Mouse (Mus musculus) c-Kit-positive CD71-negative TER-119-negative erythroid progenitor cells, embryonic 14.5 days (primary cell): ENCODE measurements around the gene Cacna1a.

ENCODE experiments used
- DNase-seq: peaks from one replicate; pipeline ENCODE4 v3.0.0-alpha.2; 2013; ENCODE audit warnings: low read depth

Gene Cacna1a

GRCm38 (mm10) chr8:84388275-84388674 lies at the start of gene Cacna1a:
Cacna1a (plus strand) TSS chr8:84388440.
- no peak for DNase-seq

GRCm38 (mm10) chr8:84338493-84338892 lies 49.7 kb upstream of the Cacna1a start:
- DNase-seq = no peak

GRCm38 (mm10) chr8:84339320-84339719 lies 48.9 kb upstream of the Cacna1a start:
- DNase-seq = peak; percentile 33

GRCm38 (mm10) chr8:84339867-84340266 lies 48.4 kb upstream of the Cacna1a start:
- DNase-seq = no peak

- no peak for DNase-seq
These were observed 47.6 kb upstream of the Cacna1a start for GRCm38 (mm10) chr8:84340671-84341070.

GRCm38 (mm10) chr8:84345493-84345892 lies 42.7 kb upstream of the Cacna1a start:
- DNase-seq = no peak

GRCm38 (mm10) chr8:84346421-84346820 lies 41.8 kb upstream of the Cacna1a start:
- DNase-seq = no peak

- no peak for DNase-seq
These were observed 38.7 kb upstream of the Cacna1a start for GRCm38 (mm10) chr8:84349526-84349925.

- DNase-seq = no peak
These were observed 37.3 kb upstream of the Cacna1a start for GRCm38 (mm10) chr8:84350960-84351359.

GRCm38 (mm10) chr8:84356482-84356881 lies 31.8 kb upstream of the Cacna1a start:
- no peak for DNase-seq

GRCm38 (mm10) chr8:84357631-84358371 lies 30.4 kb upstream of the Cacna1a start:
- peak; percentile 68 for DNase-seq

- peak; percentile 38 for DNase-seq
These were observed 24.7 kb upstream of the Cacna1a start for GRCm38 (mm10) chr8:84363428-84364134.

- DNase-seq = no peak
These were observed 23.0 kb upstream of the Cacna1a start for GRCm38 (mm10) chr8:84365197-84365596.

- no peak for DNase-seq
These were observed 17.3 kb upstream of the Cacna1a start for GRCm38 (mm10) chr8:84370972-84371371.

GRCm38 (mm10) chr8:84375038-84375437 lies 13.2 kb upstream of the Cacna1a start:
- no peak for DNase-seq

GRCm38 (mm10) chr8:84375803-84376202 lies 12.4 kb upstream of the Cacna1a start:
- no peak for DNase-seq

GRCm38 (mm10) chr8:84376564-84376963 lies 11.7 kb upstream of the Cacna1a start:
- DNase-seq = no peak

GRCm38 (mm10) chr8:84381676-84382075 lies 6.6 kb upstream of the Cacna1a start:
- no peak for DNase-seq

- DNase-seq = no peak
These were observed 533 bp downstream of the Cacna1a start for GRCm38 (mm10) chr8:84388773-84389172.

- no peak for DNase-seq
These were observed 933 bp downstream of the Cacna1a start for GRCm38 (mm10) chr8:84389173-84389572.

- DNase-seq = no peak
These were observed 3.4 kb downstream of the Cacna1a start for GRCm38 (mm10) chr8:84391611-84392010.

- no peak for DNase-seq
These were observed 7.7 kb downstream of the Cacna1a start for GRCm38 (mm10) chr8:84395751-84396457.
